Mouse (Mus musculus): ENCODE results near the gene Erc2.

- TF ChIP-seq CTCF (IDR thresholded peaks at IDR 0.05; ENCODE audit: low read depth): no peak
- no peak for TF ChIP-seq EP300 (IDR thresholded peaks at IDR 0.05; ENCODE audit: low read depth)
Measured at GRCm38 (mm10) chr14:27956801-27957200, 334.6 kb downstream of the Erc2 start.

All from liver, postnatal 0 days (tissue).